Mouse (Mus musculus) lung, adult 2 months (tissue): ENCODE measurements around the gene Best3.

ENCODE experiments used
- CTCF ChIP-seq: fragments of 200-500 bp; IDR thresholded peaks from 2 replicates; pipeline ENCODE4 v1.5.1; 2011; ENCODE audit warnings: mild to moderate bottlenecking, low read length, control low read depth; ENCODE audit not compliant: insufficient read depth
- POLR2A ChIP-seq: fragments of 200-500 bp; IDR thresholded peaks from 2 replicates; pipeline ENCODE4 v1.6.1; 2011; ENCODE audit warnings: low read depth, mild to moderate bottlenecking, control low read depth, low read length, borderline replicate concordance; ENCODE audit errors: extremely low read depth

- TF ChIP-seq CTCF (no peak), POLR2A (no peak)
Measured at GRCm38 (mm10) chr10:116962803-116963202, 23.3 kb upstream of the Best3 start.
